Mouse (Mus musculus) liver, embryonic 18 days (tissue): ENCODE measurements around the gene Cdan1. TPM values are rescaled to one million over a fixed set of nuclear protein-coding genes. Genes with fewer than 3 reads are reported as not detected.

Experiments used
- polyA plus RNA-seq: library from polyadenylated mRNA; depleted of rRNA; stranded (reverse); fragments of >200 nt; gene quantifications from 2 replicates; pipeline ENCODE4 v1.2.3, GENCODE M21; 2012; rRNA removed

Cdan1 gene
- polyA plus RNA-seq: 7.5 and 8.2 TPM in 2 replicates

GRCm38 (mm10) chr2:120849449-120850423 lies at the start of gene Cdan1:
Cdan1 (minus strand) TSS chr2:120850128.

GRCm38 (mm10) chr2:120850424-120851082 lies 625 bp upstream of the Cdan1 start, which contains the start of gene Ttbk2:
Ttbk2 (minus strand) TSS chr2:120850604.

Other genes starting within 250 kb of the Cdan1 start
- gene Haus2, start 240.7 kb downstream of the Cdan1 start, polyA plus RNA-seq: 5.7 and 5.9 TPM in 2 replicates
- 8.0 and 8.2 TPM in 2 replicates for gene Lrrc57, start 240.6 kb downstream of the Cdan1 start, polyA plus RNA-seq
- gene Stard9, start 221.0 kb downstream of the Cdan1 start, polyA plus RNA-seq: 3.0 and 3.9 TPM in 2 replicates
- gene Ttbk2, start 476 bp upstream of the Cdan1 start, polyA plus RNA-seq: 0.72 and 0.87 TPM in 2 replicates
- gene Ubr1, start 120.6 kb upstream of the Cdan1 start, polyA plus RNA-seq: 4.7 and 4.9 TPM in 2 replicates
- gene Tmem62, start 126.9 kb upstream of the Cdan1 start, polyA plus RNA-seq: 2.6 and 2.9 TPM in 2 replicates
- gene Ccndbp1, start 158.3 kb upstream of the Cdan1 start, polyA plus RNA-seq: 36.8 and 37.1 TPM in 2 replicates
- gene Epb42, start 186.9 kb upstream of the Cdan1 start, polyA plus RNA-seq: 62.5 and 68.7 TPM in 2 replicates
- not detected in 2 replicates for gene Tgm5, start 235.7 kb upstream of the Cdan1 start, polyA plus RNA-seq